In genomic region chr2:146847863-146848262, GRCm38 (mm10) we compare ENCODE assay signal across 24 mouse cellular contexts. TPM values are rescaled to one million over a fixed set of nuclear protein-coding genes. Genes with fewer than 3 reads are reported as not detected.
A peak's percentile ranks its signal among the peaks of the same experiment; 100 is the strongest.
DNase-seq lines count a peak whose midpoint lies in the region; ATAC-seq lines count a peak whose summit lies in the region.
"Had no signal": no experiment of that assay in that cellular context is flagged by ENCODE, and none has a peak within 500 bp of the region (broad histone marks: within the 10 kb centered on the region; RNA-seq: fewer than 3 reads in every experiment).

No protein-coding gene starts in this region.

- peak; percentile 12 for DNase-seq in lung, postnatal 36 days
- no peak for DNase-seq in lung, postnatal 25 days (ENCODE audit: low spot score)
- DNase-seq in frontal cortex, postnatal 36 days (ENCODE audit: low spot score in 2 of 2) = no peak
- no peak for DNase-seq in left cerebral cortex, postnatal 14 days (ENCODE audit: low spot score in 2 of 2)
- DNase-seq in right cerebral cortex, postnatal 36 days (ENCODE audit: low spot score in 2 of 2) = no peak
- DNase-seq: adrenal gland, postnatal 10 days; adrenal gland, postnatal 36 days; cerebellum, adult 11 months; cerebellum, adult 2 months; cerebellum, adult 9-11 months; cerebellum, postnatal 25 days; embryo, embryonic 11 days; gastrocnemius, adult 2 months; gastrocnemius, postnatal 14 days; heart, postnatal 36 days had no signal

- intact Hi-C loops in left cerebral cortex, postnatal 14 days (cut with DNase I) = no loop called here

- ATAC-seq in common myeloid progenitor, adult 5-6 weeks (replicated peaks; ENCODE audit: low read depth, poor library complexity, severe bottlenecking) = 0 out of 2 replicates have a peak, but pooled peaks have one; percentile 29
- ATAC-seq in megakaryocyte, adult 5-6 weeks (ENCODE audit: poor library complexity, severe bottlenecking) = peak; percentile 98
- ATAC-seq in neutrophil, adult 5-6 weeks (ENCODE audit: extremely low read depth, insufficient number of reproducible peaks, low FRiP score, poor library complexity, severe bottlenecking) = peak; percentile 90
- ATAC-seq: forebrain, embryonic 13.5 days; forebrain, embryonic 16.5 days; hindbrain, postnatal 0 days; inflammation-experienced regulatory T-cells, adult 6 months; intestine, embryonic 16.5 days; Patski had no signal

RNA-seq across cellular contexts. Expression of gene Kiz, which starts 7.8 kb away (rescaled TPM):
- total RNA-seq in common myeloid progenitor, adult 5-6 weeks (2017) = 39.8 and 43.5 TPM in 2 replicates
- total RNA-seq in megakaryocyte, adult 5-6 weeks (2015) = 40.8 and 49.4 TPM in 2 replicates
- 27.0 and 27.4 TPM in 2 replicates for total RNA-seq in megakaryocyte, adult 5-6 weeks (2017)
- 37.2 and 39.7 TPM in 2 replicates for total RNA-seq in neutrophil, adult 5-6 weeks (2017)
- total RNA-seq in left cerebral cortex, postnatal 14 days (2021) = 10 to 100 TPM; 11.2 to 11.5 TPM

Comparison
In these comparisons a context has a peak if more than half of its experiments do, and no peak if none do; other contexts are left out.
1. ATAC-seq: peak in every context shown above with its lines; median percentile 98 in megakaryocyte, adult 5-6 weeks; 90 in neutrophil, adult 5-6 weeks; 29 in common myeloid progenitor, adult 5-6 weeks.